Mouse (Mus musculus) layer of hippocampus, adult 9-10 months (tissue): ENCODE data around the gene Ube2f.

Experiments used
- DNase-seq: peaks from one replicate; pipeline ENCODE4 v3.0.0; 2022; ENCODE audit warnings: low spot score

The Ube2f gene

DNA sequence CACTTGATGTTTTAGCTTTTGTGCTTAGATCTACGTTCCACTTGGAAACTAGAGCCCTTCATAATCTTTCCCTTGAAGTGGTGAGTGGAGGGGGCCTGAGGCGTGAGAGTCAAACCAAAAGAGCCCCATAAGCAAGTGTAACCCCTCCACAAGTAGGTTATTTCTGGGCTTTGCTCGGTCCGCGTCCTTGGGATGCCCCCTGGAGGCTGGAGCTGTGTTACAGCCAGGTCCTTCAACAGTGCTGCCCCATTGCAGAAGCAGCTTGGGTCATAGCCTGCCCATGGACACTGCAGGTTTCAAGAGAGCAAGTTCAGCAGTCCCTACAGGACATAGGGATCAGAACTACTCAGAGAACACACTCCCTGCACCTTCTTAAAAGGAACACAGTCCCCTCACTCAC is 11.0 kb upstream of the Ube2f start:
- no peak for DNase-seq

DNA sequence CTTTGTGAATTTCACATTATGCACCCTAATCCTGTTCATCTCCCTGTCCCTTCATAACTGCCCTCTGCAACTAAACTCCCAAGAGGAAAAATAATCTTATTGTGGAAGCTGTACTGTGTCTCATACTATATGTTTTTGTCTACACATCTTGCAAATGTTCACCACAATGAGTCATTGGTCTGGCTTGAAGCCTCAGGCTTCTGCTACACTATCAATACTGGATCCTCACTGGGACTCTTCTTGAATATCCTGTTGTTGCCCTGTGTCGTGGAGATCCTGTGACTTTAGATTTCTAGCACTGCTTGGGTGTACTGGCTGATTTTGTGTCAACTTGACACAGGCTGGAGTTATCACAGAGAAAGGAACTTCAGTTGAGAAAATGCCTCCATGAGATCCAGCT is 10.3 kb upstream of the Ube2f start:
- DNase-seq, result no peak

DNA sequence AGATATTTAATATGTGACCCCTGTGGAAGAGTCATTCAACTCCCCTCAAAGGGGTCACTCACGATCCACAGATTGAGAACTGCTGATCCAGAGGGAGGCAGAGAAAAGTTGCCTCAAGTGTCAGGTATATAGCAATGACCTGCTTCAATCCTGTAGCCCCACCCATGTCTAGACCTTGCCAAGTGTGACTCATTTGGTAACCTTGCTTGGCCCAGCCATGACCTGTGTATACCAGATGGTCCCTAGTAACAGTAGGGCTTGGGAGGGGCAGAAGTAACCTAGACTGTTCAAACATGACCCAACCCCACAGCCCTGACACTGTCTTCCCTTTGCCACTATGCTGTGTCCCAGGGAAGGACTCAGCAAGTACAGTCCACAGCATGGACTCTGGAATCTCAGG is 9.4 kb upstream of the Ube2f start:
- DNase-seq, result no peak

DNA sequence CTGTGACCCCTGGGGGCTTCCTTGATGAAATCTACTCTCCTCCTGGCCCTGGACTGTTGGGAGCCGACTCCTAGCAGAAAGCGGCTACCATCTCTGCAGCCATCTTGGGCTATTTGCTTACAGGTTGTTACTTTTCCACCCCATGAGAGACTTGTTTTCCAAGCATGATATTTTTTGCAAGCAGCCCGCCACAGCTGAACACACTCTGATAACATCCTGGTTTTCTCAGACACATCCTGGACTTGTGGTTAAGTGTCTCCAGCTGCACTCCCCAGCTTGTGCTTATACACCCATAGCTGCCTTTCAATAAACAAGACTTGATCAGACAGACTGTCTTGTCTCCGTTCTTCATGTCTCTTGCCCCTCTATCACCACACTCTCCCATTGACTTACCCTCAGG is 8.9 kb upstream of the Ube2f start:
- no peak for DNase-seq

DNA sequence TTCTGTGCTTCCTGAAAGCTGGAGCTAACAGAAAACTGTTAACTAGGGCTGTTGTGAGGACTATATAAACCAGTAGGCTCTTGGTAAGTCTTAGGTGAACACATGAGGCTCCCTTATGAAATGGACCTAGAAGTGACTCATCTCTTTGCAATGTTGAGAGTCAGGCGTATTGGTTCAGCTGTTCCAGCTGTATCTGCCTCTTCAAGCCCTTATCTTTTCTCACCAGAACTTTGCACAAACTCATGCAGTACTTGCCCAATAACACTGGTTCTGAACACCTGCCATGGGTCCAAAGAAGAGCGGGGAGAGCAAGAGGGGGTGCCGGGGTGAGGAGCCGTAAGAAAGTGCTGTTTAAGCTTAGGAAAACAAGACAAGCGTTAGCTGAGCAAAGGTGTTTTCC is 1.9 kb upstream of the Ube2f start:
- DNase-seq, result no peak

DNA sequence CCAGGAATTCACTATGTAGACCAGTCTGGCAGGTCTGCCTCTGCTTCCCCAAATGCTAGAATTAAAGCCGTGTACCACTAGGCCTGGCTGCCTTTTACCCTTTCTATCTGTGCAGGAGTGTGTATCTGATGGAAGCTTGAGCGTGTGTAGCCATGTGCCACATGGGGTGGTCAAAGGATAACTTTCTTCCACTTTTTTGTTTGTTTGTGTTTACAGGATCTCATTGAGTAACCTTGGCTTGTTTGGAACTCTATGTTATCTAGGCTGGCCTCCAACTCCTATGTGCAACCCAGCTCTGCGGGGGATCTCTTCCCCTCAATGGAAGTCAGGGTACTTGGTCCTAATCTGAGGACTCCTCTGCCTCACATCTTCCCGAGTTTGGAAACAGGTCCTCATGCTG is 1.1 kb upstream of the Ube2f start:
- DNase-seq, result no peak

DNA sequence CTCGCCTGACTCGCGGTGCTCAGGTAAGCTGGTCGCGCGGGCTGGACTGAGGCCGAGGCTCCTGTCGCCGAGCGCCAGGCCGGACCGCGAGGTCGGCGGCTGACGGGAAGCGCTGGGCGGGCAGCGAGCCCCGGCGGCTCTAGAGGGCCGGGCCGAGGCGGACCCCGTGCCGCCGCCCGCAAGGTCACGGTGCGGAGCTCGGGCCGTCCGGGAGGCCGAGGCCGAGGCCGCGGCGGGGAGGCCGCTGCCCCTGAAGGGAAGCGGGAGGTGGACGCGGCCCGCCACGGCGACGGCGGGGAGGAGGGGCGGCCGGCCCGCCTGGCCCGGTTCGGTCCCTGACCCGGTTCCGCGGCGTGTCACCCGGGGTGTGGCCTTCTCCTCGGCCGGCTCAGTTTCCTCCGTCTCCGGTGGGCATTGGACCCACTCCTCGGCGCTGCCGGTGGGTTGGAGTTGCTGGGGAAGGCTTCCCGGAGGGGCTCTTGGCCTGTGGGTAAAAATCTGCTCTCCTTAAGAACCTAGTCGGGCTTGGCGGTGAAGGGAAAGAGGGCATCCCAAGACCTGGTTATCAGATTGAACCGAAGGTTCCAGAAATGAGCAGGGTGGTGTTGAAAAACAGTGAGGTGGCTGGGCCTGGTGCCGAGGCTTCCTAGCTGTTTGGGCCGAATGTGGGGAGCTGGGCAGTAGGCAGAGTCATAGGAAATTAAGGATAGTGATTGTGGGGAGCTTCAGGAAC is 477 bp downstream of the Ube2f start:
- no peak for DNase-seq

DNA sequence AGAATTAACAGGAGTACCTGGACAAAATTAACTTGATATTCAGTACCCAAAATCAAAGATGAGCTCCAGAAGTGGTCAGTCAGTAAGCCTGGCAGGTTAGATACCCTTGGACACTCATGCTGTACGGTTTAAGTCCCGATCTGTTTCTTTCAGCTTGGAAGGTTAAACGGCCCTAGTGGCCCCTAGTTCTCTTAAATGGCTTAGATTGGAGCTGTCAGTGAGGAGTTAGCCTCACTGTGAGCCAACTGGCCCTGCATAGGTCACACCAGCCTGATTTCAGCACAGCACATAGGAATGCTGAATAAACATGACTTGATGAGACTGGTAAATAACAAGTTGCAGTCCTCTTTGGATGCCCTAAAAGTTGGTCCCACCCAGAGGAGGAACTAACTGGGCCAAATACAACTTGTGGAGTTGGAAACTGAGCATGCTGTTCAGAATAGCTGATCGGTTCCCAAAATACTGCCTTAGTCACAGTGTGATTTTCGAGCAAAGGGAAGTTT is 1.1 kb downstream of the Ube2f start:
- DNase-seq, result no peak

DNA sequence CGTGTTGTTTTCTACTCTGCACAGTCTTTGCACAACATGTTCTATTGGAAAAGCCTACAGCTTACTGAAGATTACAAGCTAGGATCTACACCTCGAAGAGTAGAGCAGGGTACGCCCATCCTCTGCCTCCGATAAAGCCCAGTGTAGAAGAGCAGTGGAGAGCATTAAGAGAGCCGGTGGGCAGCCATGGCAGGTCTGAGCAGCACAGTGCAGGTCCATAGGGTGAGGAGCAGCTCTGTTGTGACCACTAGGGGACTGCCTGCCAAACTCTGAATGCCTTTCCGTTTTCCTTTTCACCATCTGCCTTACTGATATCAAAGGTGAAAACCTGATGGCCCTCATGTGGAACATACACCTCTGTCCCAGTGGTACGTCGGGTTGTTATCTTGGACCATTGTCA is 1.8 kb downstream of the Ube2f start:
- DNase-seq, result no peak

DNA sequence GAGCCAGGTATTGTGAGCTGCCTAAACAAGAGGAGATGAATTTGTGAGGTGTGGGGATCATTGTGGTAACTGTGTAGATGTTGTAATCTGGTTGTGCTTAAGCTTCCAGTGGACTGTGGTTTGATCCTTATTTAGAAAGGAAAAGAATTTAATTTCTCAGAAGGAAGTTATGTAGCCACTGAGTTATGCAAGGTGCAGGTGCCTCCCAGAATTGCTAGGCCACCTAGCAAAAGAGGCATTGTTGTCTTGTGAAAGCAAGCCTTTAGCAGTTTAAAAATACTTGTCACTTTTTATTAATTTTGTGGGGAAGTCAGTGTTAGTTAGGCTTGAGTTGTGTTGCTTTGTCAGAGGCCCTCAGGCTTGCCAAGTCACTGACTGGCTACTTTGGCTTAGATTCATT is 7.8 kb downstream of the Ube2f start:
- no peak for DNase-seq

DNA sequence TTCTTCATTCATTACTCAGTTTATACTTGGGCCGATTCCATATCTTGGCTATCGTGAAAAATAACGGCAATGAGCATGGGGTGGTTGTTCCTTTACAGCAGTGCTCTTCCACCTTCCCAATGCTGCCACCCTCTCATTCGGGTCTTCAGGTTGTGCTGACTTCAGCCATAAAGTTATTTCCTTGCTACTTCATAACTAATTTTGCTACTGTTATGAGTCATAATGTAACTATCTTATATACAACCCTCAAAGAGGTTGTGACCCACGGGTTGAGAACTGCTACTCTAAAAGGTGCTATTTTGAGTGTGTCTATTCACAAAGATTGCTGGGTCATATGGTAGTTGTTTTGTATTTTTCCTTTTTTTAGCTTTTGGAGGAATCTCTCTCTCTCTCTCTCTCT is 9.7 kb downstream of the Ube2f start:
- DNase-seq, result no peak

DNA sequence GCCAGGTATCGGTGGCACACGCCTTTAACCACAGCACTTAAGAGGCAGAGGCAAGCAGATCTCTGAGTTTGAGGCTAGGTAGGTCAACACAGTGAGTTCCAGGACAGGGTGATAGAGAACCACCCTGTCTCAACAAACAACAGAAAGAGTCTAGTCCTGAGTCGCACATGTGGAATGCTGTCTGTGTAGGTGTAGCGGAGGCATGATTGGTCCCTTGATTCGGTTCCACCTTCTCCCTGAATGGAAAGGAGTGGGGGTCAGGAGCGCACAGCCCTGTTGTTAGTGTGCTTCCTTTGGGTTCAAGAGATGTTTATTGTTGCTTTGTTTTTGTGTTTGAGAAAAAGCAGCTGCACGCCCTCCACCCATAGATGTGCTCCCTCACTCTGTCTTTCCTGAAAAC is 12.4 kb downstream of the Ube2f start:
- DNase-seq, result no peak

DNA sequence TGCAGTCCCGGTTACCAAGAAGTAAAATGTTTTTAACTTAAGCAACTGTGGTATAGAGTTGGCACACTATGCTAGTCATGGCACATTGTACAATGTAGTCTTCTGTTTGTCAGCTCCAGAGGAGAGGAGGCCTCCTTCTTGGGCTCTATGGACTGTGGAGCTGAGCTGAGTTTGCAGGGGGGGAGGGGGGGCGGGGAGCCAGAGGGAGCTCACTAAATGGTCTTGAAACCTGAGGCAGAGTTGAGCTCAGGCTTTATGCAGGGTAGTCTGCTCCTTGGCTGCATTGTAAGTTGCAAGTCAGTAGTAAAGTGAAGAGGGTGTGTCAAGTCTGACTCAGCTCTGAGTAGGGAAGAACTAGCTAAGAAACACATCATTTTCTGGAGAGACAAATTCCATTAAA is 22.2 kb downstream of the Ube2f start:
- DNase-seq, result no peak

DNA sequence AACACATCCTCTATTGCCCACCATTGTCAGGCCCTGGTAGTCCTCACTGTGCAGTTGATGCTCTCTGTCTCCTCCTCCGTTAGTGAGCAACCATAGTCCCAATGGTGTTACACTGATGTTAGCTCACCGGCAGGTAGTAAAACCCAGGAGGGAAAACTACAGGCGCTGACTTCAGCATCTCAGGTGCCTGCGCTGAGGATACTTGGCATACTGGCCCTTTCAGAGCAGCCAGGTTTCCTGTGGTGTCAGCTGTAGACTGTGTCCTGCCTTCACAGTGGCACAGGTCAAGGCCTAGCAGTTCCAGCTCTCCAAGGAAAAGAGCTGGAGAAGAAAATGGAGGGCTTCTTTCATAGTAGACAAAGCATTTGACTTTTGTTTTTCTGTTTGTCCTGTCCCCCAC is 26.5 kb downstream of the Ube2f start:
- DNase-seq, result no peak

DNA sequence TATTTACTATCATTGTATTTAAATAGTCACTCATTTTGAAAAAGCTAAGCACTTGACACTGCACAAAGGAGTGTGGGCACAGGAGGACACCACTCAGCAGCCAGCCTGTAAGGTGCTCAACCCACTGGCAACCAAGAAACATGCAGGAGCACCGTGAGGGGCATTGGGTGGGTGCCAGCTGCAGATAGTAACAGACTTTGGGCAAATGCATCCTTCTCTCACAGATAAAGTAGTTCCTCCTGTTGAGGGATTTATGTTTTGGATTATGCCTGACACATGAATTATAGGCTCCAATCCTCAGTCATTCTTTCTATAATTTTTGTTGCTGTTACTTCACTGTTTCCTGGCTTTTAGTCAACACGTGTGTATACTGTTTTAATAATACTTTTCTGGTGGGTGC is 27.4 kb downstream of the Ube2f start:
- DNase-seq, result no peak

DNA sequence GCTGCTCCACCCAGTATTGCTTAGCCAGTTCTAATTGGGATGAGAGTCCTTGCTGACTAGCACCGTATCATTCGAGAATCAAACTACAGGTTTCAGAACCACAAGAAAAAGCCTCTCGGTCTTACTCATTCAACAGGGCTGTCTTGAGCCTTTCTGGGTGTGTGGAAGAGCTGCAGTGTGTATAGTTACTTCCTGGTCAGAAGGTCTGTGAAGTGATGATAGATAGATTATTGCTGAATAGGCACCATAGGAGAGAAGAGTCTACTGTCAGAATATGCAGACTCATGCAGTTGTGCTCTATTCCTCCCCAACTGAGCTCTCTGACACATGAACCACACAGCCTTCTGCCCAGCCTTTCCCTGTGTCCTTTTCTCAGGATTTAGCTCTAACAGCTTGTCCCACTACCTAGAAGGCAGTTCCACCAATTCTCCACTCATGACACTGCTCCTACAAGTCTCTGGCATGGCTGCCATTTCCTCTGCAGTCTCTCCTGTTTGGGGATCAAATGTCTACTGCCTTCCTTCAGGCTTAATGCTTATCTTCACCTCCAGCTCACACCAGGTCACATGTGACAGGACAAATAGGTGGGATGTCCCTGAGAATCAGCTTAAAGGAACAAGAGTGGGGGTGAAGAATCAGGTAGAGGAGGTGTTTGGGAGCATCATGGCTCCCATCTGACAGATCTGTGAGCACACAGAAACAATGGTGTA is 28.5 kb downstream of the Ube2f start:
- no peak for DNase-seq

DNA sequence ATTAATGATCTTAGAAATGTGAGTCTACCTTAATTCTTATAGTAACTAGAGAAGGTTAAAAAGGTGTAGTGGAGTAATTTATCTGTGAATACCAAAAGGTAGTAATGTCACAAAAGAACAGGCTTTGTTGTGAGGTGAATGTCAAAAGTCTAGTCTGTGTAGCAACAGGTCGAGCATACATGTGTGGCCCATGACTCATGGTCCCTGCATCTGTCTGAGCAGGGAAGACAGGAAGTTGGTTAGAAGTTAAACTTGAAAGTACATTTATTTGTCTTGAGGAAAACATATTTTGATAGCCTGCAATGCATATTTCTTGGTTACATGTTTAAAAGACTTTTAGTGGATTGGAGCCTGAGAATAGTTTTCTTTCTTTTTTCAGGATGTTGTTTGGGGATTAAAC is 29.0 kb downstream of the Ube2f start:
- no peak for DNase-seq

DNA sequence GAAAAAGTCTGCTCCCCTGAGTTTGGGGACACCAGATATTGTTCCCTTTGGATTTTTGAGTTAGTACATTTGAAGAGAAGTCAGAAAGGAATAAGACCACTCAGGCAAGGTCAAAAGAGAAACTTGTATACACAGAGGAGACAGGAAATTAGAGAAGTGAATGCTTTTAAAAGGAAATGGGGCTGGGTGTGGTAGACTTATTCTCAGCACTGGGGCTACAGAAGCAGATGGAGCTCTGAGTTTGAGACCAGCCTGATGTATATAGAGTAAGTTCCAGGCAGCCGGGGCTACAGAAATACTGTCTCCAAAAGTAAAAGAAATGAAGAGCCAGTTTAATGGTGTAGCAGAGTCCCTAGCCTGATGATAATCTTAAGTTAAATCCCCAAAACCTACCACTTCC is 32.5 kb downstream of the Ube2f start:
- DNase-seq, result no peak

DNA sequence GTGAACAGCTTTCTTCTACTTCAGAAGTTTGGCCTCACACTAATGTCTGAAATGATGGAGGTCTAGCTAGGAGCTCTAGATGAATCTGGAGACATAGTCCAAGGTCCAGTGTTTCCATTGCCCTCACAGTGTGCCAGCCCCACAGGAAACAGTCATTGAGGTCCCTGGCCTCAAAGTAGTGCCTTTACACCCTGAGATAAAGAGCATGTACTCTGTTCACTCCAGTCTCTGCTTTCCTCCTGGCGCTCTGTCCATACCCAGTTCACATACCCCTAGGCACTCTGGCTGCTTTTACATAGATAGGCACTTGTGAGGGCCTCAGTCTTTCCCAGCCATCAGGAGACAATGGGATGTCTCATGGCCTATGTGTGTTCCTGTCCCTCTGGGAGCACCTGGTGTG is 39.3 kb downstream of the Ube2f start:
- no peak for DNase-seq

DNA sequence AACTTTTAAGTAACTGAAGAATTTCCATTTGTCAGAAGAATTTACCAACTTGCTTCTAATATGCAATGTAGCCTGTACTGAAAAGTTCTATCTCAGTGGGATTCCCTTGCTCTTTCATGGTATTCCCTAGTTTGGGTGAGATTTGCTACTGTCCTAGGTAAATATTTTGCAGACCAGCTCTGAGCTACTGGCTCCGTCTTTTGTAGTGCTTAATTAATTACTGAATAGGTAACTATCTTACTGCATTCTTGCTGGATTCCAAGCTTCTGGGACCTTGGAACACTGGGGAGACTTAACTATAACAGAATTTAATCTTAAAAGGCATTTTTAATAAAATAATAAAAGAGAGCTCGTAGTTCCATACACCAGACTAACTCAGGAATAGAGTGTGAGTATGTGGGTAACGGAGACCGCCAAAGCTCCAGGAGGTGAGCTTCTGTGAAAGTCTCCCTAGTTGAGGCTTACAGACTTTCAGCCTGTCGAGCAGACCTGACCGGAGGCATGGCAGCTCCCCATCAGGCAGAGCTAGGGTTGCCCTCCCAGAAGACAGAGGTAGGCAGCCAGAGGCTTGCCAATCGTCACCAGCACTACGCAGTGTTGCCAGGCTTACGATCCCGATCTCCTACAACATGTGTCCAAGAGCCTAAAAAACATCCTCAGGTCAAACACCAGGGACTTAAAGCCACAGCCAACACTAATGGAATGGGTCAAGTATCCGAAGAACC is 42.2 kb downstream of the Ube2f start:
- no peak for DNase-seq

DNA sequence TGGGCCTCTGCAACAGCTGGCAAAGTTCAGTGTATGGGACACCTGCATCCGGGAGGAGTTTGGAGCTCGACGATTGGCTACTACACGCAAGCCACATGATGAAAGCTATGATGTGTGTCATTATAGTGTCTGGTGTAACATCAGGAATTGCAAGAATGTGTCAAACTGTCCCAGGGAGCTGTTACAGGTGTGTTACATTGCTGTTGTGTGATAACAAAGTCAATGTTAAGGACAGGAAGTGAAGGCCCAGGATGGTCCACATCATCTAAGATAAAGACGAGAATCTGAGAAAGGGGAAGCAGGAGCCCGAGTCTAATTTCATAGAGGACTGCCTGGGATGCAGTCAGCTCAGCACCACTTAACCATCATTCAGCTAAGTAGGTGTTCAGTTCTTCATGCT is 45.4 kb downstream of the Ube2f start:
- DNase-seq, result no peak

DNA sequence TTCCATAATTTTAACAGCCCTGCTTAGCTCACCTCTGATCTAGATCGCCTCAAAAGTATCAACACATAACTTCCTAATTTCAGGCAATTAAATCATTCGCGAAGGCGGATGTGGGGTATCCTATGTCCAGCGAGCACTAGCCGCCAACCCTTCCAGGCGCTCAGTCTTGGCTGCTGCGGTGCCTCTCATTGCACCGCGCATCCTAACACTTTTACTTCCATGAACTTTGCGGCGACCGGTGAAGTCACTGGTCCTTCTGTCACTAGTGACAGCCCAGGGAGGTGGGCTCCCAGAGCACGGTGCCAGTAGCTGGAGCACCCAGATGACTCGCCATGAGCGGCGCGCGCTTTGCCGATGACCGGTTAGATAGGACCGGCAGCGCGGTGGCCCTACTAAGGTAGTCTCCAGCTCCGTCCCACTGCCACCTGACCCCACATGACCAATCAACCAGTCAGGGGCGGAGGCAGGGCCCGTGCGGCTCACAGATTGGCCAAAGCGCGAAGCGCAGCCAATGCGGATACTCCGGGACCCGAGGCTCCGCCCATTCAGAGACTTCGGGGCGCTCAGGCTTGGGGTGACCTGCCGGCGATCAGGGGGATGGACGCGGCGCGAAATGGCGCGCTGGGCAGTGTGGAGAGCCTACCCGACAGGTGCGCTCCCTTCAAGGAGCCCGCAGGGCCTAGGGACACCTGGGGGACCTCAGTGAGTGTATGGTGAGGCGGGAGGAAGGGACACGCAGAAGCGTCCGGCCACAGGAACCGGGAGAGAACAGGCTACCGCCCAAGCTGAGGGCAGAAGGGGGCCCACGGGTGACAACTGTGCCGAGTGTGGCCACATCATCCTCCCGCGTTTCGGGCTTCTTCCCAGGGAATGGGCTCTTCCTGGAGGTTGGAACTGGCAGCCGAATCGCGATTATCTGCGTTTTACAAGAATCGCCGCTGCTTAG is 48.0 kb downstream of the Ube2f start, which contains the start of gene Scly:
Gene Scly (plus strand): TSS at position 540 of the 946 bp plus-strand sequence.
- peak; percentile 87 for DNase-seq
